Mouse (Mus musculus) CH12.LX (cell line): Measurements from ENCODE around the gene Pdgfc. TPM values are rescaled to one million over a fixed set of nuclear protein-coding genes. Genes with fewer than 3 reads are reported as not detected.

ENCODE experiments used
- DNase-seq: peaks from one replicate; pipeline ENCODE4 v3.0.0-alpha.2; 2013; ENCODE audit errors: extremely low read depth
- H3K27ac ChIP-seq: 2 replicates; pipeline ENCODE4 v1.5.1; 2012; ENCODE audit warnings: low read depth, mild to moderate bottlenecking, control low read depth, moderate library complexity; ENCODE audit not compliant: insufficient read depth
- H3K27me3 ChIP-seq: replicated peaks from 2 replicates; pipeline ENCODE3; 2012; ENCODE audit warnings: inconsistent platforms
- H3K36me3 ChIP-seq, 2 experiments: replicated peaks in 1 of 2; 2 replicates each; pipeline versions ENCODE3 to v1.6.1; 2012; ENCODE audit warnings: inconsistent platforms in 1 of 2, low read length in 1 of 2, mild to moderate bottlenecking in 1 of 2, mixed read lengths in 1 of 2, moderate library complexity in 1 of 2; ENCODE audit not compliant: control insufficient read depth in 1 of 2, insufficient read depth in 1 of 2
- H3K4me1 ChIP-seq, 2 experiments: 2 replicates each; pipeline ENCODE4 v1.6.1; 2012; ENCODE audit warnings: inconsistent platforms in 1 of 2, moderate library complexity in 1 of 2; ENCODE audit not compliant: insufficient read depth in 2 of 2, control insufficient read depth in 1 of 2
- H3K4me2 ChIP-seq: 2 replicates; pipeline ENCODE4 v1.6.1; 2012; ENCODE audit warnings: low read depth, mild to moderate bottlenecking, control low read depth; ENCODE audit not compliant: poor library complexity, insufficient read depth, severe bottlenecking
- H3K4me3 ChIP-seq, 3 experiments: fragments of 150-350 bp in 1 of 3; sonication (generic) in 1 of 3; replicated peaks in 1 of 3; 2 replicates each; pipeline versions ENCODE3 to v1.5.1; 2011 to 2012; ENCODE audit warnings: low read depth in 2 of 3, low read length in 2 of 3, mild to moderate bottlenecking in 2 of 3, moderate library complexity in 2 of 3, control low read depth in 1 of 3, improper control_type of control experiment in 1 of 3, inconsistent platforms in 1 of 3, mixed read lengths in 1 of 3; ENCODE audit not compliant: poor library complexity in 1 of 3
- H3K79me2 ChIP-seq: replicated peaks from 2 replicates; pipeline ENCODE4 v1.6.1; 2012; ENCODE audit warnings: mild to moderate bottlenecking, moderate library complexity; ENCODE audit not compliant: control insufficient read depth, poor library complexity, insufficient read depth, severe bottlenecking; ENCODE audit errors: extremely low read depth
- H3K9ac ChIP-seq: 2 replicates; pipeline ENCODE4 v1.6.1; 2012; ENCODE audit warnings: low read depth, mild to moderate bottlenecking, control low read depth, moderate library complexity; ENCODE audit not compliant: insufficient read depth
- H3K9me3 ChIP-seq: replicated peaks from 2 replicates; pipeline ENCODE3; 2012; ENCODE audit warnings: low read length, inconsistent platforms, mixed read lengths
- BHLHE40 ChIP-seq: IDR thresholded peaks from 2 replicates; pipeline ENCODE4 v1.6.1; 2011; ENCODE audit warnings: mild to moderate bottlenecking, low read depth, low read length, improper control_type of control experiment
- CHD2 ChIP-seq: IDR thresholded peaks from 2 replicates; pipeline ENCODE4 v1.6.1; 2011; ENCODE audit warnings: low read length, improper control_type of control experiment
- E2F4 ChIP-seq: IDR thresholded peaks from 2 replicates; pipeline ENCODE4 v1.6.1; 2011; ENCODE audit warnings: low read depth, low read length, improper control_type of control experiment; ENCODE audit not compliant: insufficient replicate concordance
- ELF1 ChIP-seq: IDR thresholded peaks from 2 replicates; pipeline ENCODE4 v1.6.1; 2014; ENCODE audit warnings: low read depth, mild to moderate bottlenecking, inconsistent platforms, low read length, improper control_type of control experiment
- GABPA ChIP-seq: IDR thresholded peaks from 2 replicates; pipeline ENCODE4 v1.6.1; 2012; ENCODE audit warnings: low read depth, low read length, improper control_type of control experiment, inconsistent platforms; ENCODE audit not compliant: insufficient replicate concordance
- KAT2A ChIP-seq: IDR thresholded peaks from 2 replicates; pipeline ENCODE4 v1.6.1; 2012; ENCODE audit warnings: low read length, improper control_type of control experiment, inconsistent platforms; ENCODE audit not compliant: insufficient replicate concordance
- MAFK ChIP-seq: IDR thresholded peaks from 2 replicates; pipeline ENCODE4 v1.6.1; 2011; ENCODE audit warnings: low read length, improper control_type of control experiment; ENCODE audit not compliant: insufficient replicate concordance
- MAX ChIP-seq: IDR thresholded peaks from 2 replicates; pipeline ENCODE4 v1.6.1; 2011; ENCODE audit warnings: low read length, improper control_type of control experiment
- MAZ ChIP-seq: IDR thresholded peaks from 2 replicates; pipeline ENCODE4 v1.6.1; 2012; ENCODE audit warnings: low read depth, mild to moderate bottlenecking, inconsistent platforms, low read length, improper control_type of control experiment, moderate library complexity
- MEF2A ChIP-seq: IDR thresholded peaks from 2 replicates; pipeline ENCODE4 v1.6.1; 2014; ENCODE audit warnings: low read depth, mild to moderate bottlenecking, inconsistent platforms, low read length, improper control_type of control experiment, borderline replicate concordance
- NRF1 ChIP-seq: IDR thresholded peaks from 2 replicates; pipeline ENCODE4 v1.6.1; 2014; ENCODE audit warnings: low read depth, mild to moderate bottlenecking, inconsistent platforms, low read length, improper control_type of control experiment, moderate library complexity
- PAX5 ChIP-seq: IDR thresholded peaks from 2 replicates; pipeline ENCODE4 v1.6.1; 2012; ENCODE audit warnings: low read length, inconsistent platforms, mixed read lengths
- POLR2A ChIP-seq: IDR thresholded peaks from 2 replicates; pipeline ENCODE4 v1.6.1; 2011; ENCODE audit warnings: low read depth, mild to moderate bottlenecking, improper control_type of control experiment, low read length
- POLR2AphosphoS2 ChIP-seq: IDR thresholded peaks from 2 replicates; pipeline ENCODE4 v1.6.1; 2011; ENCODE audit warnings: low read depth, low read length, improper control_type of control experiment
- RAD21 ChIP-seq: IDR thresholded peaks from 2 replicates; pipeline ENCODE4 v1.6.1; 2011; ENCODE audit warnings: low read depth, mild to moderate bottlenecking, low read length, improper control_type of control experiment, moderate library complexity
- SIN3A ChIP-seq: IDR thresholded peaks from 2 replicates; pipeline ENCODE4 v1.6.1; 2012; ENCODE audit warnings: low read length, improper control_type of control experiment, inconsistent platforms
- SMC3 ChIP-seq: IDR thresholded peaks from 2 replicates; pipeline ENCODE4 v1.6.1; 2011; ENCODE audit warnings: low read depth, low read length, improper control_type of control experiment
- UBTF ChIP-seq: IDR thresholded peaks from 2 replicates; pipeline ENCODE4 v1.6.1; 2012; ENCODE audit warnings: low read depth, mild to moderate bottlenecking, inconsistent platforms, low read length, improper control_type of control experiment, moderate library complexity
- USF1 ChIP-seq: IDR thresholded peaks from 2 replicates; pipeline ENCODE4 v1.6.1; 2014; ENCODE audit warnings: low read depth, mild to moderate bottlenecking, inconsistent platforms, low read length, improper control_type of control experiment
- USF2 ChIP-seq: conservative IDR thresholded peaks from 2 replicates; pipeline ENCODE4 v1.6.1; 2011; ENCODE audit warnings: low read depth, low read length, improper control_type of control experiment
- ZMIZ1 ChIP-seq: IDR thresholded peaks from 2 replicates; pipeline ENCODE4 v1.6.1; 2012; ENCODE audit warnings: low read depth, mild to moderate bottlenecking, inconsistent platforms, low read length, improper control_type of control experiment
- dilution Hi-C: fragments of 300-500 bp; cut with MboI; formaldehyde crosslinking; loops from 2 replicates; pipeline ENCODE4 v1.14.3; 2020; ENCODE audit warnings: low sequenced_read_pairs; ENCODE audit not compliant: extremely low pct_unique_long_range_greater_than_20kb, extremely low pct_ligation_motif_present
- in situ Hi-C: fragments of 300-500 bp; cut with MboI; formaldehyde crosslinking; loops from 3 replicates; pipeline ENCODE4 v1.14.3; 2019; ENCODE audit warnings: low sequenced_read_pairs, low pct_ligation_motif_present, low pct_unique_long_range_greater_than_20kb, mixed read lengths
- polyA plus RNA-seq: library from polyadenylated mRNA; unstranded; fragments of >175 nt; gene quantifications from 2 replicates; pipeline ENCODE4 v1.2.1, GENCODE M21; 2012; ENCODE audit warnings: low read depth; ENCODE audit not compliant: insufficient read length
- total RNA-seq, 2 experiments: library from RNA; depleted of rRNA; stranded (reverse); fragments of 300-350 nt in 1 of 2; fragments of >200 nt in 1 of 2; gene quantifications; 2 replicates each; pipeline ENCODE4 v1.2.3; 2012 to 2014

The Pdgfc gene
- total and polyA plus RNA-seq, 3 experiments = 0.09 to 0.20 (median 0.17) TPM

- H3K27me3 ChIP-seq = no peaks in the 10 kb centered on the region
- DNase-seq = no peak
- no peaks in the 10 kb centered on the region for H3K79me2 ChIP-seq
- H3K4me3 ChIP-seq = no peak overlapping the region
- no peaks in the 10 kb centered on the region for H3K36me3 ChIP-seq
- no peak overlapping the region for H3K27ac ChIP-seq
- no peak overlapping the region for H3K9ac ChIP-seq
- no peak overlapping the region for H3K4me2 ChIP-seq
- H3K9me3 ChIP-seq = no peaks in the 10 kb centered on the region
- in situ Hi-C loops (loop anchor here (25.0 kb wide), 1 partner anchor 743 kb away; no protein-coding TSS in a partner anchor), dilution Hi-C loops (no loop called here)
- no peaks in the 10 kb centered on the region for H3K4me1 ChIP-seq
- TF ChIP-seq ZMIZ1 (no peak), CHD2 (no peak), UBTF (no peak), BHLHE40 (no peak), PAX5 (no peak), POLR2A (no peak), RAD21 (no peak), USF1 (no peak), MAZ (no peak), KAT2A (no peak), SIN3A (no peak), NRF1 (no peak), ELF1 (no peak), SMC3 (no peak), USF2 (no peak), MAX (no peak), MEF2A (no peak), POLR2AphosphoS2 (no peak)
Observed at GRCm38 (mm10) chr3:81044653-81045343, 8.6 kb downstream of the Pdgfc start.

GRCm38 (mm10) chr3:81045344-81046050 lies 9.3 kb downstream of the Pdgfc start:
- no peaks in the 10 kb centered on the region for H3K27me3 ChIP-seq
- no peak for TF ChIP-seq MAZ
- TF ChIP-seq MAX = no peak
- TF ChIP-seq POLR2A = no peak
- no peak for TF ChIP-seq MAFK
- TF ChIP-seq SMC3 = no peak
- no peak for TF ChIP-seq UBTF
- TF ChIP-seq GABPA = no peak
- no peak for TF ChIP-seq E2F4
- no peak for TF ChIP-seq KAT2A
- dilution Hi-C loops = no loop called here
- H3K9ac ChIP-seq = no peak overlapping the region
- H3K27ac ChIP-seq = no peak overlapping the region
- no peak overlapping the region for H3K4me2 ChIP-seq
- in situ Hi-C loops = loop anchor here (25.0 kb wide), 1 partner anchor 742 kb away; no protein-coding TSS in a partner anchor
- no peaks in the 10 kb centered on the region for H3K9me3 ChIP-seq
- no peaks in the 10 kb centered on the region for H3K36me3 ChIP-seq
- no peaks in the 10 kb centered on the region for H3K4me1 ChIP-seq
- H3K79me2 ChIP-seq = no peaks in the 10 kb centered on the region
- no peak overlapping the region for H3K4me3 ChIP-seq
- no peak for DNase-seq
